Mouse (Mus musculus) C3H10T1/2 (cell line): Measurements from ENCODE around the gene Abcg2. TPM values are rescaled to one million over a fixed set of nuclear protein-coding genes. Genes with fewer than 3 reads are reported as not detected.

Experiments
- polyA plus RNA-seq, 2 experiments: library from polyadenylated mRNA; unstranded; fragments of >200 nt; fragmentation: generic; extraction: Trizol; gene quantifications; one replicate each; pipeline ENCODE4 v1.2.1; 2012; ENCODE audit warnings: missing spikeins in 2 of 2

Abcg2 gene
- polyA plus RNA-seq: 10 to 100 TPM in 1 of 2 experiments, under 1 TPM in 1; 0.71 to 10.7 TPM

DNA sequence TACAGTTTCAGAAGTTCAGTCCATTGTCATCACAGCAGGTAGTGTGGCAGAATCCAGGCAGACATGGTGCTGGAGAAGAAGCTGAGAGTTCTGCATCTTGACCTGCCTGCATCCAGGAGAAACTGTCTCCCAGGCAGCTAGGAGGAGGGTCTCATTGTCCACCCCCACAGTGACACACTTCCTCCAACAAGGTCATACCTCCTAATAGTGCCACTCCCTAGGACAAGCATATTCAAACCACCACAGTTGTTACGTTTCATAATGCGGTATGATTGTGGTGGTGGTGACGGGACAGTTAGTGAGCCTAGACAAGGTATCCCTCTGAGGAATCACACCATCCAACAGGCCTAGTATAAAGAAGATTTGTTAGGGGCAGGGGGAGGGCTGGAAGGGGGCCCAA lies at the start of gene Abcg2:
Gene Abcg2, plus strand, starts transcription at position 301 of the 400 bp plus-strand sequence.

Other genes starting within 250 kb of the Abcg2 start
- gene Vmn1r30, start 141.1 kb upstream of the Abcg2 start, polyA plus RNA-seq: not detected
- gene Vmn1r31, start 109.2 kb upstream of the Abcg2 start, polyA plus RNA-seq: not detected
- gene Herc3, start 246.9 kb downstream of the Abcg2 start, polyA plus RNA-seq: under 1 TPM; 0.04 to 0.41 TPM